9 mouse cellular contexts compared by ENCODE assay signal in the genomic region with DNA sequence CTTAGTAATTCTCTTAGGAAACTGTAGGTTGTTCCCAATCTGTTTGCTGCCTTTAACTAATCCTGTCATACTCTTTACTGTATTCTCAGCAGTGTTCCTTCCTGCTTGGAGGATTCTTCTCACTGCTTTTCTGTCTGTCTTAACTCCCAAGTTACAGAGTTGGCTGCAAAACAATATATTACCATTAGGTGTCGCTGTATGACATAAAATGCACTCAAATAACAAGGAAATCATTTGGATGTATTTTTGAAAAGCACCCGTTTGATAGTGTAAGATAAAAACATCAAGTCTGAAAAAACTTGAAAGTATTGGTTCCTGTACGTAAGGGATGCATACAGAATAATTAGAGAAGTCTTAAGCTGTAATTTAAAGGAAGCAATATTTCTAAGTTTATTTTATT.
DNase-seq lines count a peak whose midpoint lies in the region; ATAC-seq and TF ChIP-seq lines count a peak whose summit lies in the region.
"Had no signal": no experiment of that assay in that cellular context is flagged by ENCODE, and none has a peak within 500 bp of the region (broad histone marks: within the 10 kb centered on the region; RNA-seq: fewer than 3 reads in every experiment).

No protein-coding gene starts in this region.

- peak; percentile 88 for TF ChIP-seq CTCF in left cerebral cortex, adult 2 months (IDR thresholded peaks at IDR 0.05)

- no peak overlapping the region for H3K27ac ChIP-seq in left cerebral cortex, adult 2 months
- H3K27ac ChIP-seq: heart, embryonic 15.5 days had no signal

- DNase-seq in cerebellum, adult 9-10 months: peak; percentile 26
- DNase-seq in left cerebral cortex, adult 2 months (ENCODE audit: extremely low spot score in 1 of 2, low spot score in 2 of 2): no peak
- DNase-seq in left cerebral cortex, adult 8-10 months (ENCODE audit: low spot score in 2 of 2): no peak
- peak; percentile 37 for DNase-seq in c-Kit-positive CD71-negative TER-119-negative erythroid progenitor cells, embryonic 14.5 days (ENCODE audit: low read depth)
- DNase-seq in layer of hippocampus, adult 9-11 months: peak; percentile 28
- DNase-seq in gastrocnemius, postnatal 36 days: no peak
- DNase-seq in T-cell, adult 2 months (ENCODE audit: low spot score): no peak

- ATAC-seq in cerebellum, adult (ENCODE audit: insufficient number of reproducible peaks, low FRiP score, low TSS enrichment): no peak

- intact Hi-C loops in left cerebral cortex, adult 2 months (cut with DNase I): loop anchor here (1.0 to 10.0 kb wide), 6 partner anchors 376 to 1122 kb away; no protein-coding TSS in a partner anchor
- intact Hi-C loops in gastrocnemius, postnatal 36 days (cut with DNase I): loop anchor here (5.0 to 10.0 kb wide), 2 partner anchors 979 to 1122 kb away; no protein-coding TSS in a partner anchor

- H3K4me3 ChIP-seq in left cerebral cortex, adult 2 months: no peak overlapping the region
- H3K4me3 ChIP-seq: heart, embryonic 15.5 days had no signal

Comparison
In these comparisons a context has a peak if more than half of its experiments do, and no peak if none do; other contexts are left out.
1. DNase-seq: peak in cerebellum, adult 9-10 months (single experiment), c-Kit-positive CD71-negative TER-119-negative erythroid progenitor cells, embryonic 14.5 days (single experiment) and layer of hippocampus, adult 9-11 months (single experiment); none in left cerebral cortex, adult 2 months (0 of 2), left cerebral cortex, adult 8-10 months (0 of 2), gastrocnemius, postnatal 36 days (0 of 2) and T-cell, adult 2 months (single experiment).